Mouse (Mus musculus): ENCODE data around the gene Lgr6.
"Not testable (repeated sequence)": the region's sequence is repeated elsewhere in the genome, so short reads cannot be mapped to it uniquely, and the experiment has no call there.

Lgr6 gene

GRCm38 (mm10) chr1:135128986-135129385 lies 23.9 kb upstream of the Lgr6 start:
- no peak for DNase-seq (ENCODE audit: low read depth, low spot score)

DNA sequence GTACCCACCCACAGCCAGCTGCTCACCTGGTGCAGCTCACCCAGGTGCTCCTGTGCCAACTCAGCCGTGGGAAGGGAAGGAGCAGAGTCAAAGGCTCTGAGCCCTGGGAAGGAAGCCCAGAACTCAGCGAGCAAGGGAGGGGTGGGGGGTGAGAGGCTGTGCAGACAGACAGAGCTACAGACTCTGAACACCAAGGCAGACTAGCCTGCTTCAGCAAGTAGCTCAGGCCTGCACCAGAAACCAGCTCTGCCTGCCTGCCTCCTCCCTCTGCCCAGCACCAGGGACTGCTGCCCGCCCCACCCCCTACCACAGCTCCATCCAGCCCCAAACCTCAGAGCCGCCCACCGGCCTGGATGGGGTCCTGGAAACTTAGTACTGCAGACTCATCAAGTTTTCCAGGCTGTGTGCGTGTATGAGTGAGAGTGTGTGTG lies 22.9 kb upstream of the Lgr6 start:
- DNase-seq (ENCODE audit: low read depth, low spot score) = no peak

DNA sequence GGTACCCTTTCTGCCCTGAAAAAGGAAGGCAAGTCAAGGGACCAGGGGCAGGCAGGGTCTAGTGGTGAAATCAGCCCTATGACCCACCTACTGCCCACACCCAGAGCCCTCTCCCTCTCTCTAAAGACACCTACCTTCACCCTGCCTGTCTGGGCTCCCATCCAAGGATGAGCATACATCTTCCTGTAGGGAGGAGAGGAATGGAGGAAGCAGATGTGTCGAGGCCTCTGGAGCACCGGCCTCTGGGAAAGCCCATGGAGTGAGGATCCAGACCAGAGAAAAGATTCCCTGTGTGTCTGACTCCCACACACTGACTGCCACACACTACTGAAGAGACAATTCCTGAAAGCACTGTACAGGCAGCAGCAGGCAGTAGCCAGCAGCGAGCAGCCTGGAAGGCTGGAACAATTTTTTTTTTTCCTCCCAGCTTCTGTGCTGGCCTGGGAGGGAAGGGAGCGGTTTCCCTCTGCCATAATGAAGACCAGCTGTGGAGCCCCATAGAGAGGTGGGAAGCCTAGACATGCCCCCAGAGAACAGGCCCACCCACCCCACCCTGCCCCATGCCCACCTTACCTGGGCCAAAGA lies 21.5 kb upstream of the Lgr6 start:
- no peak for DNase-seq (ENCODE audit: low read depth, low spot score)

DNA sequence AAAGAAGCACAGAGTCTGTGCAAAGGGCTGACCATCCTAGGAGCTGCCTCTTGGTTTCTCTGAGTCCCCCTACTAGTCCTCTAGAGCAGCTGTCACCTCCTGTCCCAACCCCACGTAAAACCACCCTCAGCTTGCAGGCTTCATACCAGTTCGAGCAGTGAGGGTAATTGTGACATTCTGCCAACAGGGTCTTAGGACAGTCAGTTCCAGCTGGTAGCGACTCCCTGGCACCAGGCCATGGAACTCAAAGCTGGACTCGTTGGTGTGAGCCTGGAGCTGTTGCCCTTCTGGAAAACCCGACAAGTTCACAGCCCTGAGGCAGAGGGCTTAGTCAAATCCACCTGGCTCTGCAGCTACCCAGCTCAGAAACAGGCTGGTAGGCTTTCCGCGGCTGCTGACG lies 20.9 kb upstream of the Lgr6 start:
- no peak for DNase-seq (ENCODE audit: low read depth, low spot score)

DNA sequence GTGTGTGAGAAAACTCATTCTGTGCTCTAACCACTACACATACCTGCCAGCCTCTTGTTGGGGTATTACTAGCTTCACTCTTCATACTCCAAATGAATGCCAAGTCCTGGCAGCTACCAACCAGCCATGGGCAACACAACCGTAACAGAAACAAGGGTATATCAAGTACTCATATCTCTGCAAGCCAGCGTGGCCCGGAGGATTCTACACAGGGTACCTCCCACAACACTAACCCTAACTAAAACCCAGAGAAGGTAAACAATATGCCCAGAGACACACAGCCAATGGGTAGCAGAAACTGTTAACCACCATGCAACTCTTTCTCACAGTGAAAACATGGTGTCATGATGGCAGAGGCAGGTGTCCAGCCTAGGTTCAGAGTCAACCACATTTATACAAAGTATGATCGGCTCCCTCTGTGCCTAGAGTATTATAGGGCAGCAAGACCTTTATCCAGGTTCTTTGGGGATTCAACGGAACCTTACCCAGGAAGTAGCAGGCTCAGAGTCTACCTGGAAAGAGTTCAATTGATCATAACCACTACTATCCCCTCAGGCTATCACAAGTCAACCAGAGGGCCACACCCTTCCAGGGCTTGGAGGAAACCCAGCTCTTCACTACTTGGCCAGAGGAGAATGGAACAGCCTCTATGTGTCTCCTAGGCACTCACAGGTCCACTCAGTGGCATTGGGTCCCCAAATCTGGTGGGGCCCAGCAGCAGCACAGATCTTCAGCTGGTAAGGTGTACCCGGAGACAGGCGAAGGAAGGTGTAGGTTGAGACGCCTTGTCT lies 19.7 kb upstream of the Lgr6 start:
- no peak for DNase-seq (ENCODE audit: low read depth, low spot score)

DNA sequence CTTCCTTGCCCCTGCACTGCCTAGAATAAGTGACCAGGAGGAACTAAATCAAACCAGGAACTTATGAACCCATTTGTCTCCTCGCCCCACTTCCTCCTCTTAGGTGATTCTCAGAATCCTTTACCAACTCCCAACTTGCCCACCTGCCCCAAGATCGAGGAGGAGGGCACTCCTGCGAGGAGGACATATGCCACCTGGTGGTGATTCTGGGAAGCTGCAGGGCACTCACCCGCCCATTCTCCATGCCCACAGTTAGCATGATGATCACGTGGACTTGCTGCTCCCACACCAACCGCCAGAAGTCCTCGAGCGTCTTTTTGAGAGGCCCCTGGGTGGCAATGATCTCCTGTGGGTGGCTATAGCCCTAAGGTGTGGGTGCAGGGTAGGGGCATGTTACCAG lies 7.6 kb upstream of the Lgr6 start:
- DNase-seq (ENCODE audit: low read depth, low spot score) = no peak

- DNase-seq (ENCODE audit: low read depth, low spot score) = not testable (repeated sequence)
Observed at GRCm38 (mm10) chr1:135111271-135111670, 6.2 kb upstream of the Lgr6 start.

DNA sequence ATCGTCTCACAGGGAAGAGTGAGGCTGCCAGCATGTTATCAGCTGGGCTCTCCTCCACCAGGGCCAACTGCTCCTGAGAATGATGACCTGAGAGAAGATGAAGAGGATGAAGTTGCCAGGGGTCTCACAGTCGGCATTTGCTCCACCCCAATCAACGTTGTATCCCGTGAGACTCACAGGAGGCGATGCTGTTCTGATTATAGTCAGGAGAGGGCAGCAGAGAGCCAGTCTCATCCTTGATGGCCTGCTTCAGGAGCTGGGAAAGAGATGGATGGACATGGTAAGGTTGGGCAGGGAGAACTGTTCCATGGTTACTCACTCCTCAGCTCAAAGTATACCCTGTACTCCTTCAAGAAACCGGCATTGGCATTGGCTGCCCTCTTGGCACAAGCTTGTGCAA lies 5.0 kb upstream of the Lgr6 start:
- no peak for DNase-seq (ENCODE audit: low read depth, low spot score)

DNA sequence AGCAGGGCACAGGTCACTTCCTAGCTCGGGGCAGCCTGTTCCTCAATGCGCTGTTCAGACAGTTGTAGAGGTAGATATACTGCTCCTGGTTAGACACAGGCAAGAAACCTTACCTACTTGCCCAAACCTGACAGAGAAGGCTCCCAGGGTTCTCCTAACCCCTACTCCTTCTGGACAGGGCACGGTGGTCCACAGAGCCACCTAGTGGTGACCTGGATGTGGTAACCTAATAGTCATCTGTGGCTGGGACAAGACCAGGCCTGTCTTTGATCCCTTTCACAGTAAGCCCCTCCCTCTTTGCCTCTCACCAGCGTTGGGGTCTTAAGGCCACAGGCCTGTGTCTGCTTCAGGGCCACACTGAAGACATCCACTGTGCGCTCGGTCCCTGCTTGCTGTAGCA lies 3.5 kb upstream of the Lgr6 start:
- no peak for DNase-seq (ENCODE audit: low read depth, low spot score)

GRCm38 (mm10) chr1:135105951-135106350 lies 875 bp upstream of the Lgr6 start:
- DNase-seq (ENCODE audit: low read depth, low spot score) = no peak

- DNase-seq (ENCODE audit: low read depth, low spot score) = no peak
Observed at GRCm38 (mm10) chr1:135100400-135100799, 4.7 kb downstream of the Lgr6 start.

DNA sequence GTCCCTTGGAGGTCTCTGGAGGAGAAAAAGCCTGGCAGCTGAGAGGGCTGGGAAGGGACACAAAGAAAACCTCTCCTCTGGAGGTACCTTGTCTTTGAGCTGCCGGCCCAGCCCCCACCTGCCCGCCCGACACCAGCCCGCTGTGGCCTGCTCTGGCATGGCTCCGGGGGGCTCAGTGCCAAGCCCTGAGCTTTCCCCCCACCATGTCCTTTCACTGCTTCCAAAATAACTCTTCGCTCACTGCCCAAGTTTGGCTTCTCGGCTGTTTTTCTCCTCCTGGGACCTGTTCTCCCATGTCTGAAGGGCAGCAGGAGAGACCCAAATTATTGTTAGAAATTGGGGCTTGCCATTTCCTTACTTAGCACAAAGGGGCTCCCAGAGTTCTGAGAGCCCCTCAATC lies 6.6 kb downstream of the Lgr6 start:
- no peak for DNase-seq (ENCODE audit: low read depth, low spot score)

GRCm38 (mm10) chr1:135097441-135097840 lies 7.6 kb downstream of the Lgr6 start:
- no peak for DNase-seq (ENCODE audit: low read depth, low spot score)

DNA sequence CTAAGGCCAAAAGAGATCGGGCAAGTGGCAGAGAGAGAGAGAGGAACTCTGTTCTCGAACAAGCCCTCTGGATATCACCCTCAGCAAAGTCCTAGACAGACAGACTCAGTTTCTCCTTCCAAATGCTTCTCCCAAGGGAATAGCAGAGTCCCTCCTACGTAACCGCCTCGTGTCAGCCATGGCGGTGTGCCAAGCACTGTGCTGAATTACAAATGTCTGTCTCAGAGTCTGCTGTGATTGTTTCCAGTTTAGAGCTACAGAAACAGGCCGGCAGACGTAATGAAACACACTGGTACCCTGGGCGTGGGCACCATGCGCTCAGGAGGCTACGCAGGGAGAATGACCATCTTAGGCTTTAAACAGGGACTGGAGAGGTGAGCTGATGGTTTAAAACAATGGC lies 8.8 kb downstream of the Lgr6 start:
- DNase-seq (ENCODE audit: low read depth, low spot score) = no peak

DNA sequence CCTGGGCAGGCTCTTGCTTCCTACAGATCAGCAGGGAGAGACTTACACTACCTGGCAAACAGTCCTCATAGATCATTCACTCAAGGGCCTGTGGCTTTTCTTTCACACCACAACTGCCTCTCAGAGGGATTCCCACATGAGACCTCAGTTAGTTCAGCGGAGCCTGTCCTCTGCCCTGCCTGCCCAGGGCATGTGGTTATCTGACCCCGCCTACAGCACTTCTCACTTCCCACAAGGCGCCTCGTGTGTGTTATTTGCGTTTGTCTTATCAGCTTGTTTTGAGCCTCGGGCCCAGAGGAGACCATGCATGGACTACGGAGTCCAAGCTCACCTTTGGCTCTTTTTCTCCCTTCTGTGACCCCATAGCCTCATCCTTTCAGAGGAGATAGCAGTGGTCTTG lies 9.9 kb downstream of the Lgr6 start:
- no peak for DNase-seq (ENCODE audit: low read depth, low spot score)

DNA sequence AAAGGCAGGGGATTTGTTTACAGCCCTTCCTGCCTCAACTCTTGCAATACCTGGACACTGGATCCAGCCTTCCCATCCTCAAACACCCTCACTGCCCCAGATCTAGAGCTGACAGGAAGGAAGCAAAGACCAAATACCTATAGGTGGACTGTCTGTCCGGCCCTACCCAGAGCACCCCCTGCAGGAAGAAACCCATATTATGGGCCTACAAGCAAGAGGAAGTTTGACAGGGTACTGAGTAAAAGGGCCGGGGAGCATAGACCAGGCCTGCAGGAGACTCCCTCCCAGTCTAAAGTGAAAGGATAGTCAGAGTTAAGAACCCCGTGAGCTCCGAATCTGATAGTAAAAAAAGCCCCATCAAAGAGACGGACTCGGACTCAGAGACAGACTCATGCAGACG lies 10.4 kb downstream of the Lgr6 start:
- DNase-seq (ENCODE audit: low read depth, low spot score) = no peak

DNA sequence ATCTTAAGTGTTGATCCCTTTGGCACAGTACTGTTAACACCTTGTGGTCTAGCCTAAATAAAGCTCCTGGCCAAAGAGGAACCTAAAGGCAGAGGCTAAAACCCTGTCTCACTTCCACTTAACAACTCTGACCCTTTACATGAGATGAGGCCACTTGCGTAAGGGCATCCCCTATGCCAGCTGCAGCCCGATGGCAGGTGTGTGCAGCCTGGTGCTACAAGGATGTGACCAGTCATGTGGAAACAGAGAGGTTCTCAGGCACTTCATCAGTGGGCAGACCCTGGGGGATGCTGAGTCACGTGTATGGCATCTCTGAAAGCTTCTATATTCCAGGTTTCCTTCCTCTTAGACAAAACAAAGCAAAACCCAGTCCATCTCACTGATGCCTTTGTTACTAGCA lies 14.2 kb downstream of the Lgr6 start:
- DNase-seq (ENCODE audit: low read depth, low spot score) = no peak

- DNase-seq (ENCODE audit: low read depth, low spot score) = no peak
Observed at GRCm38 (mm10) chr1:135089626-135090025, 15.4 kb downstream of the Lgr6 start.

DNA sequence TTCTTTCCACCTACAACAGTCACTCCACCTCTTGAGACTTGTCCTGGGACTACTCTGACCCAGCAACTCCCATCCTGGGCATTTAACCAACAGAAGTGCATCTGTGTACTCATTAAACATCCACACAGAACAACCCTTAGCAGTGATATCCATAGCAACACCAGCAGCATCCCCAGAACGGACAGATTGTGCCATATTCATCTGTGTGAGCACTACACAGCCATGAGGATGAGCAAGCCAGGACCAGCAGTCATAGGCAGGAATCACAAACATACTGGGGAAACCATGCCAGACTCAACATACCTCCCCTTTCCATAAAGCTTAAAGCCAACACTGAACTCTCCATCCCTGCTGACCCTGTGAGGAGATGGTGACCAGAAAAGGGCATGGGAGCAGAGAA lies 17.7 kb downstream of the Lgr6 start:
- no peak for DNase-seq (ENCODE audit: low read depth, low spot score)

GRCm38 (mm10) chr1:135086015-135086414 lies 19.1 kb downstream of the Lgr6 start:
- no peak for DNase-seq (ENCODE audit: low read depth, low spot score)

DNA sequence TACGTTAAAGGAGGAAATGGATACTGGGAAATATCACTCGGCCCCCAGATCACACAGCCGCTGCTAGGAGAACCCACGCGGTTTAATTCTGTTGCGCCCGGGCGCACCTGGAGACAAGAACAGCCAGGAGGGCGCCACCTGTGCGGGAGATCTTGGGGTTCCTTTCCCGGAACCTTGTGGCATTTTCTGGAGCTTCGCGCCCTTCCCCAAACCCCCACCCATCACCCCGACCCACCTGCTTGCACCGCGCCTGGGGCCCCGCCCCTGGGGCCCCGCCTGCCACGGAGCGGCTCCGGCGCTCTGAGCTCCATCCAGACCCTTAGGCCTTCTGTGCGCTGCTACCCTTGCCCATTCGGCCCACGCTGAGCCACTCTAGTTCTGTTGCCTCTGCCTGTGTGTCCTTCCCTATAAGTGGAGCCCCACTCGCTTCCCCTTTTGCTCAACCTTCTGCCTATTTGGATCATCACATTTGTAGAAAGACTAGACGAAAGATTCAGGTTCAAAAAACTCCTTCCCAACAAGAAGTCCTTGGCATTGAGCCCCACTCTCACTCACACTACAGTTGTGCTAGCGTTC lies 19.7 kb downstream of the Lgr6 start:
- DNase-seq (ENCODE audit: low read depth, low spot score) = no peak

GRCm38 (mm10) chr1:135083465-135083864 lies 21.6 kb downstream of the Lgr6 start:
- no peak for DNase-seq (ENCODE audit: low read depth, low spot score)

DNA sequence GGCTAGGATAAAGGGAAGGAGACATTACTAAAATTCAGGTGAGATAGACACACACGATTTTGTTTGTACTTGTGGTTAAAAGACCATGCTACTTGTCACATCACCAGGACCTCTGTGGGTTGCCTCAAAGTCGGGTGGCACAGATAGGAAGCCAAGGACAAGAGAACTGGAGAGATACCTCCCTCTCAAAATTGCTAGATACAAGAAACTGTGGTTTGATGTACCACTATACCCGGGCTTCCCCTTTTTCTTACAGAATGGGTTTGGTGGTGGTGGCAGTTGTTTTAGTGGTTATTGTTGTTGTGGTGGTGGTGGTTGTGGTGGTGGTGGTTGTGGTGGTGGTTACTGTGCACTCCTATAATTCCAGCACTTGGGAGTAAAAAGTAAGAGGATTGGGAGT lies 22.8 kb downstream of the Lgr6 start:
- no peak for DNase-seq (ENCODE audit: low read depth, low spot score)
